Mouse (Mus musculus) ES-Bruce4 (cell line): ENCODE measurements around the gene Ppargc1a. TPM values are rescaled to one million over a fixed set of nuclear protein-coding genes. Genes with fewer than 3 reads are reported as not detected.

Experiments used
- H3K27ac ChIP-seq: 2 replicates; pipeline ENCODE4 v1.5.1; 2012; ENCODE audit warnings: low read length, inconsistent platforms; ENCODE audit not compliant: insufficient read depth
- H3K27me3 ChIP-seq: 2 replicates; pipeline ENCODE4 v1.6.1; 2012; ENCODE audit warnings: mild to moderate bottlenecking, low read length, inconsistent platforms; ENCODE audit not compliant: control insufficient read depth, poor library complexity, insufficient read depth, severe bottlenecking
- H3K36me3 ChIP-seq: 2 replicates; pipeline ENCODE4 v1.6.1; 2012; ENCODE audit warnings: inconsistent platforms, mild to moderate bottlenecking, low read length, moderate library complexity; ENCODE audit not compliant: control insufficient read depth, poor library complexity, insufficient read depth, severe bottlenecking
- H3K4me1 ChIP-seq: one replicate; pipeline ENCODE4 v1.8.1; 2011; ENCODE audit warnings: low read length; ENCODE audit not compliant: control insufficient read depth, insufficient read depth
- H3K4me3 ChIP-seq: 2 replicates; pipeline ENCODE4 v1.5.1; 2011; ENCODE audit warnings: low read depth, mild to moderate bottlenecking, low read length
- H3K9ac ChIP-seq: 2 replicates; pipeline ENCODE4 v1.6.1; 2012; ENCODE audit warnings: low read depth, mild to moderate bottlenecking, inconsistent platforms; ENCODE audit not compliant: poor library complexity, severe bottlenecking
- H3K9me3 ChIP-seq: replicated peaks from 2 replicates; pipeline ENCODE4 v1.6.1; 2012; ENCODE audit warnings: mild to moderate bottlenecking, low read length, inconsistent platforms; ENCODE audit not compliant: control insufficient read depth, poor library complexity, insufficient read depth, severe bottlenecking
- CTCF ChIP-seq: IDR thresholded peaks from one replicate; pipeline ENCODE4 v1.8.1; 2011; ENCODE audit warnings: low read depth, low read length
- EP300 ChIP-seq: IDR thresholded peaks from 2 replicates; pipeline ENCODE4 v1.6.1; 2011; ENCODE audit warnings: low read depth, low read length; ENCODE audit not compliant: insufficient read depth
- POLR2A ChIP-seq: IDR thresholded peaks from one replicate; pipeline ENCODE4 v1.8.1; 2011; ENCODE audit warnings: low read length; ENCODE audit not compliant: insufficient read depth
- polyA plus RNA-seq: library from polyadenylated mRNA; stranded (reverse); fragments of >200 nt; gene quantifications from 2 replicates; pipeline ENCODE4 v1.2.4, GENCODE M21; 2011; ENCODE audit warnings: low read depth; ENCODE audit not compliant: missing spikeins, insufficient read depth, insufficient read length

Ppargc1a gene
- polyA plus RNA-seq, 1 experiment, result not detected

DNA sequence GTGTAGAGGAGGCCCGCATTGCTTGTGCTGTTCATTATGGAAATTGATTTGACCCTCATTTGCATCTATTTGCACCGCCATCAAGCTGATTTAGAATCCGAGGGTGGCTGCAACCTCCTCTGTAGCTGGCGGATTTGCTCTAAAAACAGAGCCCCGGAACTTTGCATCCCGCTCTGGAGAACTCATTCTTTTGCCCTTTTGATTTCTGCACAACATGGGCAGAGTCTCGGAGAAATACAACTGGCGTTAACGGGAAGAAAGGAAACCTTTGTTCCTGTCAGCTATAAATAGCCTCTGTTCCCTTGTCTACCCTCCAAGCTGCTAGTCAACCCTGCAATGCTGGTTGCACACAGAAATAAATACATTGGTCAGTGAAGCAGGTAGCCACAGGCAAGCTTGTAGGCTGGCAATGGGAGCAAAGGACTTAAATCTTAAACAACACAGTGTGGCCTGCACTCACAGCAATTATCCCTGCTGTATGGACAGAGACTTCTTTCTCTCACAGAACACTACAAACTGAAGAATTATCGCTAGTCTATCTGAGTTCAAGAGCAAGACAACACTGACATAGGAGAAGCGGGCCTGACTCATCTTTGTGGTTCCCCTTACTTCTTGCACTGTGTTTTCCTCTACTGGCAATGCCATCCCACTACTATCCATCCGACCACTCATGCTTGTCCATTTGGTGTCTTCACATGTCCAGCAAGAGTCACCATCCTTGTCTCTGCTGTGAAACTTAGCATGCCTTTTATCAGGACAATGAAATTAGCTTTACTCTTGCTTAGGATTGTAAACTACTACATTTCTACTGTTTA lies 155.0 kb downstream of the Ppargc1a start:
- no peak overlapping the region for H3K9ac ChIP-seq
- no peaks in the 10 kb centered on the region for H3K4me1 ChIP-seq
- no peaks in the 10 kb centered on the region for H3K9me3 ChIP-seq
- TF ChIP-seq CTCF (no peak), EP300 (no peak), POLR2A (no peak)
- H3K4me3 ChIP-seq, result no peak overlapping the region
- no peak overlapping the region for H3K27ac ChIP-seq
- no peaks in the 10 kb centered on the region for H3K36me3 ChIP-seq
- no peaks in the 10 kb centered on the region for H3K27me3 ChIP-seq

DNA sequence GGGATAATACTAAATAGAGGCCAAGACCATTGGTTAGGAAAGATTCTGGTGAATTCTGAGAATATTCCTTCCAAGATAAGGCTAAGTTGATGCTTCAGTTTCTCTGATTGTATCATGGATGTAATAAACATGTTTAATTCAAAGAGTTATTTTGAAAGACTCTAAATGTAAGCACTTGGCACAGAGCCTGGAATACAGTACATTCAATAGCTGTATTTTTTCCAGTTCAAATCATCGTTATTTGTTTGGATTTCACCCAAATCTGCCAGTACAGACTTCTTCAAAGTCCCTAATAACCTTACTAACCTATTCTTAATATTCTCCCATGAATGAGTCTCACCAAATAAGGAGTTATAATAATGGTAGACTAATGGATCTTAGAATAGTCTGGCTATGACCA lies 157.5 kb downstream of the Ppargc1a start:
- Histone ChIP-seq H3K27me3 (no peaks in the 10 kb centered on the region), H3K36me3 (no peaks in the 10 kb centered on the region), H3K9ac (no peak overlapping the region), H3K4me3 (no peak overlapping the region), H3K4me1 (no peaks in the 10 kb centered on the region), H3K9me3 (no peaks in the 10 kb centered on the region), H3K27ac (no peak overlapping the region)
- TF ChIP-seq POLR2A (no peak), EP300 (no peak), CTCF (no peak)

DNA sequence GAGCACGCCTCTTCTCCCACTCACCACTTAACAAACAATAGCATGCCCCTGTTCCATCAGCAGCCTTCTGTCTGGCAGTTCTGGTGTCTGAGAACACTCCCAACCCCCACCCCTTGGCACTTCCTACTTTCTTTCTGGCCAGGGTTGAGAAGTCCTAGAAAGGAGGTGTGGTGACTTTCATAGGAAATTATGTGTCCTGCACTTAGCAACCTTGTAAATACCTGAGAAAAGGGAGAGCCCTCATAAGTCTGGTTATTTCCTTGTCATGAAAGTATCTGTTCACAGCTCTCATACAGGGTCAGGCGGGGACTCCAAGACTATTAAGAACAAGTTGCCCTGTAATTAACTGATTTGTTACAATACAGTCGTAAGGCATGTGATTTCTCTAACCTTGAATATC lies 161.1 kb downstream of the Ppargc1a start:
- H3K9ac ChIP-seq, result no peak overlapping the region
- no peaks in the 10 kb centered on the region for H3K36me3 ChIP-seq
- H3K9me3 ChIP-seq, result no peaks in the 10 kb centered on the region
- no peaks in the 10 kb centered on the region for H3K4me1 ChIP-seq
- no peak overlapping the region for H3K27ac ChIP-seq
- H3K27me3 ChIP-seq, result no peaks in the 10 kb centered on the region
- H3K4me3 ChIP-seq, result no peak overlapping the region
- no peak for TF ChIP-seq CTCF
- TF ChIP-seq EP300, result no peak
- TF ChIP-seq POLR2A, result no peak
